Mouse (Mus musculus): ENCODE measurements around the gene Agps. TPM values are rescaled to one million over a fixed set of nuclear protein-coding genes. Genes with fewer than 3 reads are reported as not detected.

Agps gene
- 30.7 and 37.9 TPM in 2 replicates for polyA plus RNA-seq (2015; fragmentation: Nextera tagmentation; extraction: Ambion mirVana)

DNA sequence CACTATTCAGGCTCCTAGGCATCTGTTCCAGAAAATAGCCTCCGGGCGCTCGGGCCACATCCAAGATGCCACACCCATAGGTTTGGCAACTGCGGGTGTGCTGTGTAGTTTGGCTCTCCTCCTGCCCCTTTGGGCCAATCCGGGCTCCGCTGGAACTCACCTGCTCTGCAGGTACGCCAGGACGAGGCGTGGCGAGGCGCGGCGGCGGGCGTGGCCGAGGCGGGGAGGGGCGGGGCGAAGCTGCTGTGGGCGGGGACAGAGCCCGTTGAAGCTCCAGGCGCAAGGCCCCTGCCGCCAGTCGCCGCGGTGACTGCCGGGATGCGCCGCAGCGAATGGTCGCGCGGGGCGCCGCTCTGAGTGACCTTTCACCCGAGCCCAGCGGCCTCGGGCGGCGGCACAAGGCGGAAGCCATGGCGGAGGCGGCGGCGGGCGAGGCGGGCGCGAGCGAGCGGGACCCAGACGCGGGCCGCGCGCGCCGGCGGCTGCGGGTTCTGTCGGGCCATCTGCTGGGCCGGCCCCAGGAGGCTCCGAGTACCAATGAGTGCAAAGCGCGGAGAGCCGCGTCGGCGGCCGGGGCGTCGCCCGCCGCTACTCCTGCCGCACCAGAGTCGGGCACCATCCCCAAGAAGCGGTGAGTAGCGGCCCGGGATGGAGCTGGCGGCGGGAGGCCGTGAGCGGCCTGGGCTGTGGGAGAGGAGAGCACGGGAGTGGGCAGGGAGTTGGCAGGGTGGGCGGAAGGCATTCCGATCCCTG is at the start of gene Agps:
Gene Agps, plus strand, starts transcription at position 297 of the 753 bp plus-strand sequence.
- H3K36me3 ChIP-seq: no peaks in the 10 kb centered on the region
- no peaks in the 10 kb centered on the region for H3K9me3 ChIP-seq
- peak within 1 kb of the TSS; percentile 75 for H3K4me3 ChIP-seq
- H3K4me1 ChIP-seq: peaks cover 33% of the 10 kb centered on the region
- peak; percentile 95 for ATAC-seq (ENCODE audit: low FRiP score, low read depth)
- peak within 1 kb of the TSS; percentile 82 for H3K4me2 ChIP-seq (replicated peaks)
- H3K27me3 ChIP-seq: no peaks in the 10 kb centered on the region
- H3K9ac ChIP-seq: peak within 1 kb of the TSS; percentile 90
- WGBS: under 1% methylated on average over 73 of the region's 86 CpGs
- peak within 1 kb of the TSS; percentile 53 for H3K27ac ChIP-seq

DNA sequence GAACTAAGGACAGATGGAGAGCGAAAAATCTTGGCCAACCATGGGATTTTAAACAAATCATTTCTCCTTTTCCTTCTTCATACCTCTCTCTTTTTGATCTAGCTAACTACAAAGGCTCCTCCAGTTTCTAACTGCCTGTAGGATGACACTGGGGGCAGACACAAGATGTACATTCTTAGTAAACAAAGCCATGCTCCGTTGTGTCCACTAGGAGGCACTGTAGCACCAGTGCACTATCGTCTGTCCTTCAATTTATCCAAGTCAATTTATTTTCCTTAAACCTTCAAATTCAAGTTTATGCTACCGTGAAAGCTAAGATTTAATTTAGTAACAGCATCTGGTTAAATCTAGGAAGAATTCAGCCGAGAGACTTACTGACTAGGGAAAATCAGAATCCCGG is 45.9 kb upstream of the Agps start:
- 19% methylated on average over 6 of the region's 6 CpGs for WGBS
- peaks cover 7% of the 10 kb centered on the region; the same call in 1 of the 2 replicates for H3K27me3 ChIP-seq

GRCm38 (mm10) chr2:75788511-75788910 is 43.5 kb upstream of the Agps start:
- H3K4me2 ChIP-seq (replicated peaks): no peak overlapping the region
- H3K27me3 ChIP-seq: peaks cover 7% of the 10 kb centered on the region; the same call in 1 of the 2 replicates
- H3K4me1 ChIP-seq: peaks cover 8% of the 10 kb centered on the region
- H3K4me3 ChIP-seq: no peak overlapping the region
- no peak overlapping the region for H3K9ac ChIP-seq
- 72% methylated on average over 3 of the region's 3 CpGs for WGBS
- H3K27ac ChIP-seq: no peak overlapping the region
- no peaks in the 10 kb centered on the region for H3K9me3 ChIP-seq
- H3K36me3 ChIP-seq: no peaks in the 10 kb centered on the region
- no peak for ATAC-seq (ENCODE audit: low FRiP score, low read depth)

More for the DNA sequence above, 45.9 kb upstream of the Agps start:
- peaks cover 8% of the 10 kb centered on the region for H3K4me1 ChIP-seq
- ATAC-seq (ENCODE audit: low FRiP score, low read depth): no peak
- H3K9me3 ChIP-seq: no peaks in the 10 kb centered on the region
- H3K9ac ChIP-seq: no peak overlapping the region
- no peak overlapping the region for H3K4me2 ChIP-seq (replicated peaks)
- H3K27ac ChIP-seq: no peak overlapping the region
- no peaks in the 10 kb centered on the region for H3K36me3 ChIP-seq
- no peak overlapping the region for H3K4me3 ChIP-seq

DNA sequence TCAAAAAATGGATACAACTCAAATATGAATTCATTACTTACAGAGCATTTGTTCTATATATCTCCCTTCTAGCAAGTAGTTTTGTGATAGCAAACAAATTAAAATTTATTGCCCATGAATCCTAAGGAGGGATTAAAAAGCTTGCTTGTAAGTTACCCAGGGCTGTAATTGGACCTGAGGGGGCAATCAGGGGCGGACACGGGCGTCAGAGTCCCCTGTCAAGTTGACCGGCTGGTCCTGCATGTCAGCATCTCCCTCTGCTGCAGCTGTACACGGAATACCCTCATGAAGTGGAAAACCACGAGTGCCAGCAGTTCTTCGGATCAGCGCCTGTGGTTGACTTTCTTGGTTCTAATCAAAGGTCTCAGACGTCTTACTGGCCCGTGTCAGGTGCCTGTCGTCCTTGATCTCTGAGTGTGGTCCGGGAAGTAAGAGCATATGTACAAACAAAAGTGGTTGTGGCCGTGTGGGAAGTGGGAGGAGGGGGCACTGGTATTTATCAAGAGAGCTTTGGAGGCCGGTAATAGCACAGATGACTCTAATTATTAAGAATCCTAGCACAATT is 41.9 kb upstream of the Agps start:
- ATAC-seq (ENCODE audit: low FRiP score, low read depth): no peak
- peaks cover 8% of the 10 kb centered on the region for H3K4me1 ChIP-seq
- H3K9ac ChIP-seq: no peak overlapping the region
- peaks cover 7% of the 10 kb centered on the region; the same call in 1 of the 2 replicates for H3K27me3 ChIP-seq
- no peaks in the 10 kb centered on the region for H3K9me3 ChIP-seq
- WGBS: 3% methylated on average over 14 of the region's 14 CpGs
- H3K4me2 ChIP-seq (replicated peaks): 0 out of 2 replicates have a peak overlapping the region, but pooled peaks have one; percentile 17
- H3K27ac ChIP-seq: no peak overlapping the region
- no peak overlapping the region for H3K4me3 ChIP-seq
- H3K36me3 ChIP-seq: no peaks in the 10 kb centered on the region

GRCm38 (mm10) chr2:75791561-75792308 is 40.2 kb upstream of the Agps start:
- Histone ChIP-seq H3K9me3 (no peaks in the 10 kb centered on the region), H3K4me2 (replicated peaks) (0 out of 2 replicates have a peak overlapping the region, but pooled peaks have one; percentile 14)
- ATAC-seq (ENCODE audit: low FRiP score, low read depth): no peak

DNA sequence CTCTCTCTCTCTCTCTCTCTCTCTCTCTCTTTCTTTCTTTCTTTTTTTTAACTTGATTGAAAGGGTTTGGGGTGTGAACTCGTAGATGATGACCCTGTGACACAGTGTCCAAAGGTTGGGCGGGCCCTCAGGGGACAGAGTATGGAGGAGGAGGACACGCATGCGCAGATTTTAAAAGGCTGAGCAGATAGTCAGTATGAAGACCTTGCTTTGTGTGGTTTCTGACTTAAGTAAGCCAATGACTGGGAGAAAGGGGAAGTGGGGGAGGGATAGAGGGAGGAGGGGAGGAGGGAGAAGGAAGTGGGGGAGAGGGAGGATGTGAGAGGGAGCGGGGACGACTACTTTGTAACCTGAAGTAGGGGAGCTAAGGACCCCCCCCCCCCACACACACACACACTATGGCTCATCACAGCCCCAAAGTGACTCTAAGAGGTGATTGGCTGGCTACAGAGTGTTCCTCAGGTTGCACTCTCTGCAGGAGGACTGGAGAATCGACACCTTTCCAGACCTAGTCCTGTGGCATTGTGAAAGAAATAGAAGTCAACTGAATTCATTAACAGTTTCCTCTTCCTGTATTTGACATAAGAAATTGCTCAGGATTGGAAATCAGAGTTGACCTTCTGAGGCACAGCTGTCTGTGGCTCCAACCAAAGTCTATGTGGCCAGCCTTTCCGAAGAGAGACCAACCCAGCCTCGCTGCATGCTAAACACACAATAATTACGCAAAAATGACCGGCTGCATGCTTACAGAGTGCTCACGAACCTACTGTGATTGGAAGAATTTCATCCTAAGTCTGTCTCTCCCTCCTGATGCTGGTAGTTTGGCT is 39.4 kb upstream of the Agps start:
- 50% methylated on average over 12 of the region's 12 CpGs for WGBS
- H3K9me3 ChIP-seq: no peaks in the 10 kb centered on the region
- H3K36me3 ChIP-seq: no peaks in the 10 kb centered on the region
- no peak for ATAC-seq (ENCODE audit: low FRiP score, low read depth)
- no peak overlapping the region for H3K27ac ChIP-seq
- no peak overlapping the region for H3K4me2 ChIP-seq (replicated peaks)
- peaks cover 5% of the 10 kb centered on the region; the same call in 1 of the 2 replicates for H3K27me3 ChIP-seq
- H3K4me1 ChIP-seq: peaks cover 6% of the 10 kb centered on the region
- no peak overlapping the region for H3K4me3 ChIP-seq
- no peak overlapping the region for H3K9ac ChIP-seq

More at GRCm38 (mm10) chr2:75791561-75792308, 40.2 kb upstream of the Agps start:
- H3K27ac ChIP-seq: no peak overlapping the region
- H3K36me3 ChIP-seq: no peaks in the 10 kb centered on the region
- H3K4me1 ChIP-seq: peaks cover 6% of the 10 kb centered on the region
- 68% methylated on average over 18 of the region's 18 CpGs for WGBS
- no peak overlapping the region for H3K9ac ChIP-seq
- no peak overlapping the region for H3K4me3 ChIP-seq
- peaks cover 7% of the 10 kb centered on the region; the same call in 1 of the 2 replicates for H3K27me3 ChIP-seq

- Histone ChIP-seq H3K9ac (no peak overlapping the region), H3K4me3 (no peak overlapping the region), H3K9me3 (no peaks in the 10 kb centered on the region), H3K4me2 (replicated peaks) (no peak overlapping the region), H3K27ac (no peak overlapping the region), H3K27me3 (no peaks in the 10 kb centered on the region), H3K36me3 (no peaks in the 10 kb centered on the region), H3K4me1 (no peaks in the 10 kb centered on the region)
- WGBS: 63% methylated on average over 2 of the region's 2 CpGs
- no peak for ATAC-seq (ENCODE audit: low FRiP score, low read depth)
These were observed 35.8 kb upstream of the Agps start for GRCm38 (mm10) chr2:75796181-75796580.

DNA sequence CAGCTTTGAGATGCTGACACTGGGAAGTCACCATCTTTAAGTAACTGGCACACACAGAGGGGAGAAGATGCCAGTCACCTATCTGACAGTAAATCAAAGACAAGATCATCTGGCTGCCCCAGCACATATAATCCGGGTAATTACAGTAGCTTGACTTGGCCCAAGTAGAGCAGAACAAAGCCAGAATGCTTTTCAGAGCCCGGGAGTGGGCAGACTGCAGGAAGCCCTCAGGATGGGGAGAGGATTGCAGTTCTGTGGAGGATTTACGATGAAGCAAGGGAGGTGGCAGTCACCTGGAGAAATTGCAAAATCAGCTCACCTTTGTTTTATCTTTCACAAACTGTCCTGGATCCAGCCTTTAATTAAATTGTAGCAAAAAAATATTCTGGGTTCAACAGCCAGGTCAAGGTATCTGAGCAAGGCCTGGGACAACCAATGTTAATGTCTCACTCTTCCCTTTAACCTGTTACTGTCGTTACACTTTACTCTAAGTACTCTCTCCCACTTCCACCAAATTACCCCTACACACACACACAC is 33.5 kb upstream of the Agps start:
- H3K4me2 ChIP-seq (replicated peaks): no peak overlapping the region
- no peak overlapping the region for H3K9ac ChIP-seq
- no peak for ATAC-seq (ENCODE audit: low FRiP score, low read depth)
- peaks cover 7% of the 10 kb centered on the region; the same call in 1 of the 2 replicates for H3K4me1 ChIP-seq
- H3K27ac ChIP-seq: no peak overlapping the region
- no peaks in the 10 kb centered on the region for H3K9me3 ChIP-seq
- WGBS: 52% methylated on average over 4 of the region's 4 CpGs
- H3K36me3 ChIP-seq: no peaks in the 10 kb centered on the region
- H3K4me3 ChIP-seq: no peak overlapping the region
- H3K27me3 ChIP-seq: no peaks in the 10 kb centered on the region

GRCm38 (mm10) chr2:75805767-75806166 is 26.2 kb upstream of the Agps start:
- no peaks in the 10 kb centered on the region for H3K27me3 ChIP-seq
- H3K9me3 ChIP-seq: no peaks in the 10 kb centered on the region
- no peak overlapping the region for H3K27ac ChIP-seq
- ATAC-seq (ENCODE audit: low FRiP score, low read depth): no peak
- peaks cover 7% of the 10 kb centered on the region; the same call in 1 of the 2 replicates for H3K4me1 ChIP-seq
- H3K4me2 ChIP-seq (replicated peaks): no peak overlapping the region
- H3K9ac ChIP-seq: no peak overlapping the region
- WGBS: 95% methylated on average over 6 of the region's 6 CpGs
- no peak overlapping the region for H3K4me3 ChIP-seq
- H3K36me3 ChIP-seq: no peaks in the 10 kb centered on the region

- no peaks in the 10 kb centered on the region for H3K27me3 ChIP-seq
- no peak overlapping the region for H3K27ac ChIP-seq
- H3K4me1 ChIP-seq: peaks cover 5% of the 10 kb centered on the region; the same call in 1 of the 2 replicates
- no peak for ATAC-seq (ENCODE audit: low FRiP score, low read depth)
- no peaks in the 10 kb centered on the region for H3K36me3 ChIP-seq
- no peak overlapping the region for H3K9ac ChIP-seq
- no peaks in the 10 kb centered on the region for H3K9me3 ChIP-seq
- H3K4me3 ChIP-seq: no peak overlapping the region
- no peak overlapping the region for H3K4me2 ChIP-seq (replicated peaks)
- WGBS: 93% methylated on average over 3 of the region's 3 CpGs
These were observed 25.1 kb upstream of the Agps start for GRCm38 (mm10) chr2:75806891-75807290.

DNA sequence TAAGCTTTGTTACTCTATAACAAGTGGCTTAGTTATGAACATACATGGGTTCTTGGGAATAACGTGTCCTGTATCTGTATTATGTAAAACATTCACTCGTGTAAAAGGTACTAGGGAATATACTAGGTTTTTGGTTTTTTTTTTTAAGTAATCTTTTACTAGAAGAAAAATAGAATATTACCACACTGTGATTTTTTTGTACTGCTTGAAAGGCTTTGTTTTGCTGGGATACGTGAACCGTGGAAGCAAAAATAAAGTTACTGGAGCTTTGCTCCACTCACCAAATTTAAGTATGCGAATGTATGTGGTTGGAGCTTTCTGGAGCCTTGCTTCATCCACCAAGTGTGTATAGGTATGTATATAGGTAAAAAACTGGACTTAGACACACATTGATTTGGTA is 24.5 kb upstream of the Agps start:
- H3K9me3 ChIP-seq: no peaks in the 10 kb centered on the region
- 95% methylated on average over 5 of the region's 5 CpGs for WGBS
- H3K9ac ChIP-seq: no peak overlapping the region
- no peak overlapping the region for H3K4me3 ChIP-seq
- no peaks in the 10 kb centered on the region for H3K27me3 ChIP-seq
- H3K27ac ChIP-seq: no peak overlapping the region
- ATAC-seq (ENCODE audit: low FRiP score, low read depth): no peak
- no peak overlapping the region for H3K4me2 ChIP-seq (replicated peaks)
- H3K4me1 ChIP-seq: no peaks in the 10 kb centered on the region
- no peaks in the 10 kb centered on the region for H3K36me3 ChIP-seq

Data from limb, embryonic 13.5 days (tissue).